Mouse (Mus musculus): Measurements from ENCODE around the gene Ehd1. TPM values are rescaled to one million over a fixed set of nuclear protein-coding genes. Genes with fewer than 3 reads are reported as not detected.
A peak's percentile ranks its signal among the peaks of the same experiment; 100 is the strongest.

Ehd1 gene
- polyA plus RNA-seq, 1 experiment: not detected

GRCm38 (mm10) chr19:6333761-6334595 lies 57.5 kb downstream of the Ehd1 start:
- H3K27ac ChIP-seq (ENCODE audit: insufficient read depth, low read depth, low read length): peak overlapping the region; percentile 49; the same call in 1 of the 2 replicates

GRCm38 (mm10) chr19:6334673-6335457 lies 58.3 kb downstream of the Ehd1 start, which contains the start of gene Men1:
Gene Men1, plus strand, starts transcription at chr19:6334979.
- H3K27ac ChIP-seq (ENCODE audit: insufficient read depth, low read depth, low read length): peak within 1 kb of the TSS; percentile 49
- H3K4me1 ChIP-seq (ENCODE audit: control insufficient read depth, insufficient read depth, low read length): peaks cover 26% of the 10 kb centered on the region
- peak within 1 kb of the TSS; percentile 78 for H3K4me3 ChIP-seq (ENCODE audit: insufficient read depth, low read depth, low read length)
- whole genome bisulfite sequencing: under 1% methylated on average over 43 of the region's 43 CpGs
- TF ChIP-seq CTCF (IDR thresholded peaks at IDR 0.05; ENCODE audit: insufficient read depth, low read depth, low read length) (no peak), POLR2A (IDR thresholded peaks at IDR 0.05; ENCODE audit: insufficient read depth, low read depth, low read length) (peak; percentile 36; the same call in 1 of the 2 replicates)

More at GRCm38 (mm10) chr19:6333761-6334595, 57.5 kb downstream of the Ehd1 start:
- peaks cover 24% of the 10 kb centered on the region for H3K4me1 ChIP-seq (ENCODE audit: control insufficient read depth, insufficient read depth, low read length)
- 58% methylated on average over 9 of the region's 9 CpGs for WGBS
- H3K4me3 ChIP-seq (ENCODE audit: insufficient read depth, low read depth, low read length): no peak overlapping the region
- TF ChIP-seq POLR2A (IDR thresholded peaks at IDR 0.05; ENCODE audit: insufficient read depth, low read depth, low read length) (0 out of 2 replicates have a peak, but pooled peaks have one; percentile 3), CTCF (IDR thresholded peaks at IDR 0.05; ENCODE audit: insufficient read depth, low read depth, low read length) (no peak)

- H3K4me3 ChIP-seq (ENCODE audit: insufficient read depth, low read depth, low read length): peak overlapping the region; percentile 78
- under 1% methylated on average over 25 of the region's 25 CpGs for WGBS
- TF ChIP-seq CTCF (IDR thresholded peaks at IDR 0.05; ENCODE audit: insufficient read depth, low read depth, low read length) (no peak), POLR2A (IDR thresholded peaks at IDR 0.05; ENCODE audit: insufficient read depth, low read depth, low read length) (no peak)
- peaks cover 27% of the 10 kb centered on the region for H3K4me1 ChIP-seq (ENCODE audit: control insufficient read depth, insufficient read depth, low read length)
- H3K27ac ChIP-seq (ENCODE audit: insufficient read depth, low read depth, low read length): peak overlapping the region; percentile 1; the same call in 1 of the 2 replicates
Observed at GRCm38 (mm10) chr19:6335458-6335827, 58.9 kb downstream of the Ehd1 start.

GRCm38 (mm10) chr19:6336920-6337319 lies 60.4 kb downstream of the Ehd1 start:
- 95% methylated on average over 10 of the region's 10 CpGs for WGBS
- Histone ChIP-seq H3K27ac (ENCODE audit: insufficient read depth, low read depth, low read length) (no peak overlapping the region), H3K4me3 (ENCODE audit: insufficient read depth, low read depth, low read length) (no peak overlapping the region), H3K4me1 (ENCODE audit: control insufficient read depth, insufficient read depth, low read length) (peaks cover 34% of the 10 kb centered on the region)
- no peak for TF ChIP-seq POLR2A (IDR thresholded peaks at IDR 0.05; ENCODE audit: insufficient read depth, low read depth, low read length)
- TF ChIP-seq CTCF (IDR thresholded peaks at IDR 0.05; ENCODE audit: insufficient read depth, low read depth, low read length): no peak

- 92% methylated on average over 7 of the region's 7 CpGs for WGBS
- TF ChIP-seq CTCF (IDR thresholded peaks at IDR 0.05; ENCODE audit: insufficient read depth, low read depth, low read length) (no peak), POLR2A (IDR thresholded peaks at IDR 0.05; ENCODE audit: insufficient read depth, low read depth, low read length) (no peak)
- H3K4me3 ChIP-seq (ENCODE audit: insufficient read depth, low read depth, low read length): no peak overlapping the region
- no peak overlapping the region for H3K27ac ChIP-seq (ENCODE audit: insufficient read depth, low read depth, low read length)
- peaks cover 40% of the 10 kb centered on the region for H3K4me1 ChIP-seq (ENCODE audit: control insufficient read depth, insufficient read depth, low read length)
Observed at GRCm38 (mm10) chr19:6338171-6338570, 61.6 kb downstream of the Ehd1 start.

- peaks cover 43% of the 10 kb centered on the region for H3K4me1 ChIP-seq (ENCODE audit: control insufficient read depth, insufficient read depth, low read length)
- TF ChIP-seq CTCF (IDR thresholded peaks at IDR 0.05; ENCODE audit: insufficient read depth, low read depth, low read length): no peak
- no peak for TF ChIP-seq POLR2A (IDR thresholded peaks at IDR 0.05; ENCODE audit: insufficient read depth, low read depth, low read length)
- 90% methylated on average over 11 of the region's 11 CpGs for WGBS
- no peak overlapping the region for H3K4me3 ChIP-seq (ENCODE audit: insufficient read depth, low read depth, low read length)
- no peak overlapping the region for H3K27ac ChIP-seq (ENCODE audit: insufficient read depth, low read depth, low read length)
Observed at GRCm38 (mm10) chr19:6338716-6339115, 62.2 kb downstream of the Ehd1 start.

- Histone ChIP-seq H3K4me1 (ENCODE audit: control insufficient read depth, insufficient read depth, low read length) (peaks cover 42% of the 10 kb centered on the region), H3K27ac (ENCODE audit: insufficient read depth, low read depth, low read length) (no peak overlapping the region), H3K4me3 (ENCODE audit: insufficient read depth, low read depth, low read length) (no peak overlapping the region)
- TF ChIP-seq CTCF (IDR thresholded peaks at IDR 0.05; ENCODE audit: insufficient read depth, low read depth, low read length): no peak
- no peak for TF ChIP-seq POLR2A (IDR thresholded peaks at IDR 0.05; ENCODE audit: insufficient read depth, low read depth, low read length)
- WGBS: 96% methylated on average over 6 of the region's 6 CpGs
Observed at GRCm38 (mm10) chr19:6339191-6339590, 62.7 kb downstream of the Ehd1 start.

- peaks cover 39% of the 10 kb centered on the region for H3K4me1 ChIP-seq (ENCODE audit: control insufficient read depth, insufficient read depth, low read length)
- 70% methylated on average over 15 of the region's 15 CpGs for WGBS
- TF ChIP-seq POLR2A (IDR thresholded peaks at IDR 0.05; ENCODE audit: insufficient read depth, low read depth, low read length) (no peak), CTCF (IDR thresholded peaks at IDR 0.05; ENCODE audit: insufficient read depth, low read depth, low read length) (no peak)
- H3K27ac ChIP-seq (ENCODE audit: insufficient read depth, low read depth, low read length): peak overlapping the region; percentile 50; the same call in 1 of the 2 replicates
- H3K4me3 ChIP-seq (ENCODE audit: insufficient read depth, low read depth, low read length): no peak overlapping the region
Observed at GRCm38 (mm10) chr19:6339890-6340504, 63.5 kb downstream of the Ehd1 start.
